Mouse (Mus musculus): Measurements from ENCODE around the gene Usp1.
"Not testable (repeated sequence)": the region's sequence is repeated elsewhere in the genome, so short reads cannot be mapped to it uniquely, and the experiment has no call there.

DNA sequence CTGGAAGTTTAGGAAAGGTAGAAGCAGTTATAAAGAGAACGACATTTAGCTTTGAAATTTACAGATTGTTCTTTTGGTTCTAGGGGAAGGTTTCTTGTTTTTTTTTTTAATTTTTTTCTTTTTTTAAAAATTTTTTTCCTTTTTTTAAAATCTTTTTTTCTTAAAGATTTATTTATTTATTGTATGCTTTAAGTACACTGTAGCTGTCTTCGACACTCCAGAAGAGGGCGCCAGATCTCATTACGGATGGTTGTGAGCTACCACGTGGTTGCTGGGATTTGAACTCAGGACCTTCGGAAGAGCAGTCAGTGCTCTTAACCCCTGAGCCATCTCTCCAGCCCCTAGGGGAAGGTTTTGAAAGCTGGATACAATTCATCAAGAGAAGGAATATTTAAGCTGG lies 14.6 kb downstream of the Usp1 start:
- not testable (repeated sequence) for TF ChIP-seq CHD2 (IDR thresholded peaks at IDR 0.05; ENCODE audit: low read depth, low read length); HCFC1 (IDR thresholded peaks at IDR 0.05; ENCODE audit: borderline replicate concordance, insufficient read depth, low read length)

Measured in ES-E14 (cell line).